Mouse (Mus musculus) forebrain, embryonic 11.5 days (tissue): ENCODE measurements around the gene Mkrn2os. TPM values are rescaled to one million over a fixed set of nuclear protein-coding genes. Genes with fewer than 3 reads are reported as not detected.

Experiments
- ATAC-seq: fragments of 200-750 bp; cut with Nextera tagmentation; replicated peaks from 2 replicates; pipeline ENCODE4 v1.8.0; 2017; ENCODE audit warnings: moderate TSS enrichment; ENCODE audit not compliant: low FRiP score
- DNase-seq: peaks from one replicate; pipeline ENCODE4 v3.0.0-alpha.2; 2017; ENCODE audit warnings: low spot score
- H3K27ac ChIP-seq: fragments of 300-500 bp; sonication (generic); 2 replicates; pipeline ENCODE4 v1.5.1; 2014; ENCODE audit warnings: low read depth, low read length
- H3K27me3 ChIP-seq: fragments of 300-500 bp; sonication (generic); 2 replicates; pipeline ENCODE4 v1.6.1; 2014; ENCODE audit warnings: mild to moderate bottlenecking, low read length, mixed read lengths; ENCODE audit not compliant: control insufficient read depth, insufficient read depth
- H3K36me3 ChIP-seq: fragments of 300-500 bp; sonication (generic); 2 replicates; pipeline ENCODE4 v1.6.1; 2014; ENCODE audit warnings: mild to moderate bottlenecking, low read length, moderate library complexity, mixed read lengths; ENCODE audit not compliant: control insufficient read depth, insufficient read depth
- H3K4me1 ChIP-seq: fragments of 300-500 bp; sonication (generic); replicated peaks from 2 replicates; pipeline ENCODE4 v1.6.1; 2014; ENCODE audit warnings: low read length, mixed read lengths; ENCODE audit not compliant: control insufficient read depth, insufficient read depth
- H3K4me2 ChIP-seq: fragments of 300-500 bp; sonication (generic); 2 replicates; pipeline ENCODE4 v1.6.1; 2014; ENCODE audit warnings: low read depth, mild to moderate bottlenecking, low read length, moderate library complexity, mixed read lengths; ENCODE audit not compliant: severe bottlenecking
- H3K4me3 ChIP-seq: fragments of 300-500 bp; sonication (generic); 2 replicates; pipeline ENCODE4 v1.5.1; 2014; ENCODE audit warnings: low read depth, low read length
- H3K9ac ChIP-seq: fragments of 300-500 bp; sonication (generic); 2 replicates; pipeline ENCODE4 v1.6.1; 2014; ENCODE audit warnings: low read length
- H3K9me3 ChIP-seq: fragments of 300-500 bp; sonication (generic); 2 replicates; pipeline ENCODE4 v1.6.1; 2016; ENCODE audit warnings: low read length, mixed read lengths; ENCODE audit not compliant: control insufficient read depth
- WGBS: fragments of 180-500 bp; shearing (Covaris S2); extraction: QIAGEN DNeasy Blood & Tissue Kit; methylation state at CpG from one replicate; pipeline ENCODE4 v1.1.7; 2014; 5-methylcytosine and 5-hydroxymethylcytosine counted together
- polyA plus RNA-seq: library from polyadenylated mRNA; unstranded; fragments of >200 nt; fragmentation: Nextera tagmentation; extraction: Ambion mirVana; gene quantifications from 2 replicates; pipeline ENCODE4 v1.2.1, GENCODE M21; 2014

Gene Mkrn2os
- polyA plus RNA-seq, 1 experiment from 2014 or later: 0.29 TPM

DNA sequence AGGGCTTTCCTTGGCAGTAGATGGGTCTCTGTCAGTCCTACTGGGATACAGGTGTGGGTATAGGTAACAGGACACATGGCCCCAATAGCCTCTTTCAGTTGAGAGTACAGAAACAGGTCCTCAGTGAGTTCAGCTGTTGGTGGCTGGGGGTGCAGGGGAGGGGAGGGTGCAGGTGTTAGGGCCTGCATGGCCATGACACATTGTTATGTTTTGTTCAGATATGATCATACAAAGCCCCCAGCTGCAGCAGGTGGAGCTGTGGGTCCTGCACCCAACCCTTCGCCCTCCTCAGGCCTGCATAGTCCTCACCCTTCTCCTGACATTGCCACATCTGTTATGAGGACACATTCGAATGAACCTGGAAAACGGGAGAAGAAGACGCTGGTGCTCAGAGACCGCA lies 17.9 kb upstream of the Mkrn2os start:
- Histone ChIP-seq H3K27ac (no peak overlapping the region), H3K9me3 (no peaks in the 10 kb centered on the region), H3K9ac (no peak overlapping the region), H3K27me3 (no peaks in the 10 kb centered on the region), H3K4me3 (no peak overlapping the region), H3K4me2 (no peak overlapping the region), H3K4me1 (no peaks in the 10 kb centered on the region), H3K36me3 (peaks cover 4% of the 10 kb centered on the region; the same call in 1 of the 2 replicates)
- DNase-seq (no peak), ATAC-seq (no peak)
- 97% methylated on average over 5 of the region's 5 CpGs for WGBS

DNA sequence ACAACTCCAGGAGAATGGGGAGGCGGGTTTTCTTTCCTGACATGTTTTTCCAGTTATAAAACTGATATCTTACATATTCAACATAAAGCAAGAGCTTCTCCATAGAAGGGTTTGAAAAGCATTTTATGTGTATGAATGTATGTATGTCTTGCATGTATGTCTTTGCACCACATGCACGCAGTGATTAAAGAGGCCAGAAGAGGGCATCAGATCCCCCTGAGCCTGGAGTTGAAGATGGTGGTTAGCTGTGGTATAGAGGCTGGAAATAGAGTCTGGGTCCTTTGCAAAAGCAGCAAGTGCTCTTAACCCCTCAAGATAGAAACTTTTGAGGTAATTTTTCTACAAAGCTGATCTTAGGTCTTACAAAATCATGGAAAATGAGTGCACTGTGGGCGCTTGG lies 16.7 kb upstream of the Mkrn2os start:
- Histone ChIP-seq H3K4me1 (no peaks in the 10 kb centered on the region), H3K9ac (no peak overlapping the region), H3K4me3 (no peak overlapping the region), H3K9me3 (no peaks in the 10 kb centered on the region), H3K36me3 (no peaks in the 10 kb centered on the region; the same call in 1 of the 2 replicates), H3K27ac (no peak overlapping the region), H3K27me3 (no peaks in the 10 kb centered on the region), H3K4me2 (no peak overlapping the region)
- WGBS: 71% methylated on average over 3 of the region's 3 CpGs
- DNase-seq: no peak
- ATAC-seq: no peak

DNA sequence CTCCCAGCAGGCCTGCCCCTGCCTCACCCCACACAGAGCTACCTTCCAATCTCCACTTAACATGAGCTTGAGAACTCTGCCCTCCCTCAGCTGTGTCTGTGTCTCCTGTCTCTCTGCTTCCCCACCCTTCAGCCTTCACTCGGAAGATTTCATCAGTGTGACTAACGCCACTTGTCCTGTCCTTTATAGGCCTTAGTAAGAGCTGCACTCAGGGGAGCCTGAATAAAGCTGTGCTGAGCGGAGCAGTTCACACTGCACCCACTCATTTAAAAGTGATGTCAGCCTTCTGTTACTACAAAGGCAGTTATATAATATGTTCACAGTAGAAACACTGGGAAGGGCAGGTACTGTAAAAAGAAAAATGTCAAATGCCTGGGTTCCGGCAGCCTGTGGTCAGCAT lies 15.1 kb upstream of the Mkrn2os start:
- DNase-seq: no peak
- H3K9me3 ChIP-seq: no peaks in the 10 kb centered on the region
- H3K4me1 ChIP-seq: no peaks in the 10 kb centered on the region
- no peak overlapping the region for H3K9ac ChIP-seq
- no peaks in the 10 kb centered on the region for H3K27me3 ChIP-seq
- H3K4me3 ChIP-seq: no peak overlapping the region
- ATAC-seq: no peak
- no peaks in the 10 kb centered on the region; the same call in 1 of the 2 replicates for H3K36me3 ChIP-seq
- WGBS: 88% methylated on average over 4 of the region's 4 CpGs
- no peak overlapping the region for H3K4me2 ChIP-seq
- H3K27ac ChIP-seq: no peak overlapping the region

DNA sequence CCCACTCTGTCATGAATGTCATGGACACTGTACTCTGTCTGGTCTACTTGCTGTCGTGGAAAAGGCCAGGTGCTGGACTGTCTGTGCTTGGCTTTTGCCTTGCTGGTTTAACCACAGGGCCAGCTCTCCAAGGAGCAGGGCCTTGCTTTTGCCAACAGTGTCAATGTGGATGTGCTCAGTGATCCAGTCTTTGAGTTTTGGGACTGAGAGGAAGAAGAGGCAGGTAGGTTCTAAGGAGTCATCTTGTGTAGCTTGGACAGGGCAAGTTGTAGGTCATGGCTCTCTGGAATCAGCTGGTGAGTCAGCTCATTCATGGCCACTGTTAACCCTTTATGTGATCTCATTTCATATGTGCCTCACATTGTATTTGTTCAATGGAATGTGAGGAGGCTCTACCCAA lies 14.1 kb upstream of the Mkrn2os start:
- no peaks in the 10 kb centered on the region for H3K9me3 ChIP-seq
- H3K27ac ChIP-seq: no peak overlapping the region
- H3K9ac ChIP-seq: no peak overlapping the region
- H3K36me3 ChIP-seq: no peaks in the 10 kb centered on the region; the same call in 1 of the 2 replicates
- H3K4me1 ChIP-seq: no peaks in the 10 kb centered on the region
- ATAC-seq (no peak), DNase-seq (no peak)
- H3K27me3 ChIP-seq: no peaks in the 10 kb centered on the region
- H3K4me2 ChIP-seq: no peak overlapping the region
- WGBS: 77% methylated on average over 1 of the region's 1 CpGs
- no peak overlapping the region for H3K4me3 ChIP-seq

DNA sequence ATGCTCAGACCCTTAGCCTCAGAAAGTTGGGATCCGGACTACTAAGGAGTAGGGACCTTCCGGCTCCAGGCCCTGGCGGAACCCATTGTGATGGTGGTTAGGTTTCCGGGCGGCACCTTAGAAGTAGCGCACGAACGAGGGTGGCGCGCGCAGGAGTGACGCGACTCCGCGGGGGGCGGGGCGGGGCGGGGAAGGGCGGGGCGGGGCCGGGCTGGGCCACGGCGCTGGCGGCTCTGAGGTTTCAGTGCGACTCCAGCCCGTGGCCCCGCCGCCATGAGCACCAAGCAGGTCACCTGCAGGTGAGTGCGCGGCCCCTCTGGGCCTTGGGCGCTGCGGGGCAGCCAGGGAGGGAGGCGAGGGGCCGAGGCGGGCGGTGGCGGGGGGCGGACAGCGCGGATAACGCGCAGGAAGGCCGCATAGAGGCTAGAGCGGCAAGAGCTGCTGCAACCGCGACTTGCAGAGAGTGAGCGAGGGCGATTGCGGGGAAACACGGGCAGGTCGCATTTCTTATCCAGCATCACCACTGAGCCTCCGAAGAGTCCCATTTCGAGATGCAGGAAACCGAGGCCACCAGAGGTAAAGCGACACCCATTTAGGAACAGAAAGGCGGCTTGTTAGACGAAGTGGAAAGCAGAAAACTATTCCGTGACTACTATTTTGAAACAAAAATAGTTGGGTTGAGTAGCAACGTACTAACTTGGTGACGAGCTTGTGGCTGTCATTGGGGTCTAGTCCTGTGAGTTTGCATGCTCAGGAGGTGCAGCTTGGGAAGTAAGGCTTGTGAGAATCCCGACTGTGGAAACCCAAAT lies 9.5 kb upstream of the Mkrn2os start, which contains the start of gene Mkrn2:
Gene Mkrn2 (plus strand): TSS at position 188 of the 809 bp plus-strand sequence.
- peak; percentile 92 for ATAC-seq
- under 1% methylated on average over 54 of the region's 61 CpGs for WGBS
- no peak within 1 kb of the TSS; the same call in 1 of the 2 replicates for H3K27ac ChIP-seq

DNA sequence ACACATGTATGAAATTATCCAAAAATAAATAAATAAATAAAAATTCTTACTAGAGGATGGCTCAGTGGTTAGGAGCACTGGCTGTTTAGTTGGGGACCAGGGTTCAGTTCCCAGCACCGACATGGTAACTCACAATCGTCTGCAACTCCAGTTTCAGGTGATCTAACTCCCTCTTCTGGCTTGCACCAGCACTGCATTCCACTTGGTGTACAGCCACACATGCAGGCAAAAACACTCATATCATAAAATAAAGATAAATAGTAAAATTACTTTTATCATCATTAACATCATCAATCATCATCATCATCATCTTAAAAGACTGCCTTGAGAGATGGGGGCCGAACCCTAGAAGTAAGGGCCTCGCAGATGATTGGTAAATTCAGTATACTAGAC lies 8.9 kb upstream of the Mkrn2os start:
- peak overlapping the region; percentile 81 for H3K4me3 ChIP-seq
- DNase-seq (no peak), ATAC-seq (no peak; the same call in 1 of the 2 replicates)
- no peaks in the 10 kb centered on the region for H3K4me1 ChIP-seq
- no peaks in the 10 kb centered on the region for H3K9me3 ChIP-seq
- WGBS: 67% methylated on average over 4 of the region's 4 CpGs
- no peak overlapping the region for H3K27ac ChIP-seq
- H3K27me3 ChIP-seq: no peaks in the 10 kb centered on the region
- no peaks in the 10 kb centered on the region for H3K36me3 ChIP-seq
- H3K4me2 ChIP-seq: peak overlapping the region; percentile 70; the same call in 1 of the 2 replicates
- no peak overlapping the region for H3K9ac ChIP-seq

More for the DNA sequence above, 9.5 kb upstream of the Mkrn2os start, which contains the start of gene Mkrn2:
- Histone ChIP-seq H3K4me1 (no peaks in the 10 kb centered on the region), H3K27me3 (no peaks in the 10 kb centered on the region), H3K9me3 (no peaks in the 10 kb centered on the region), H3K9ac (peak within 1 kb of the TSS; percentile 78), H3K4me3 (peak within 1 kb of the TSS; percentile 81), H3K36me3 (no peaks in the 10 kb centered on the region), H3K4me2 (peak within 1 kb of the TSS; percentile 70)
- peak; percentile 95 for DNase-seq

DNA sequence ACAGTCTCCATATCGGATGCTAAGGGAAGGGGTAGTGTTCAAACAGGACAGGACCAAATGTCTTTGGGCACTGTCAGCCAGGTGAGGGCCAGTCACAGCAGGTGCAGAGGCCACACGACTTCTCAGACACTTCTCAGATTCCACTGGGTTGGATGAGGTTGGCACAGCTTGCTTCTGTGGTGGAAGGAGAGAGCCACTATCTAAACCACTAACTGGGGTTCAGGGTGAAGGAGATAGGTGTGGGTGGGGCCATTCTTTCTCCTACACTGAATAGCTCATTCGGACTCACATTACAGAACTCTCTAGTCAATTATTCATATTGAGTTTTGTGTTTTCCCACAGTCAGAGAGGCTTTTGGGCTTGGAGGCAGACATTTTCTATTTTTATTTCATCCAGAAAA lies 3.3 kb upstream of the Mkrn2os start:
- Histone ChIP-seq H3K36me3 (no peaks in the 10 kb centered on the region), H3K27me3 (no peaks in the 10 kb centered on the region), H3K4me1 (no peaks in the 10 kb centered on the region), H3K27ac (no peak overlapping the region), H3K4me3 (no peak overlapping the region), H3K9me3 (no peaks in the 10 kb centered on the region), H3K4me2 (no peak overlapping the region), H3K9ac (no peak overlapping the region)
- WGBS: 66% methylated on average over 3 of the region's 3 CpGs
- DNase-seq: no peak
- no peak for ATAC-seq

DNA sequence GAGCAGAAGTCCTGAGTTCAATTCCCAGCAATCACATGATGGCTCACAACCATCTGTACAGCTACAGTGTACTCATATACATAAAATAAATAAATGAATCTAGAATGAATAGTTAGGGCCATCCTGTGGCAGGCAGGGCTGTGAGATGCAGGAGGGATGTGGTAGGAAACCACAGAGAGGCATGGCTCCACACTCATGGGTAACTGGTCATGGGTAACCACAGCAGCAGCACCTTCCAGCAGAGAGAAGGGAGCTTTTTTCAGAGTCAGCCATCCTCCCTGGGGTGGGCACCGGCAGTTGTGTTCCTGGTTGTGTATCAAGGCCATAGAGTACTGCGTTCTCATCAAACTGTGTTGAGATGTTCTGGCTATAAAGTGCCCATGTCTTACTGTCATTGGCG lies 2.1 kb upstream of the Mkrn2os start:
- Histone ChIP-seq H3K4me2 (no peak overlapping the region), H3K27ac (no peak overlapping the region), H3K9ac (no peak overlapping the region), H3K4me1 (no peaks in the 10 kb centered on the region), H3K9me3 (no peaks in the 10 kb centered on the region), H3K27me3 (no peaks in the 10 kb centered on the region), H3K4me3 (no peak overlapping the region), H3K36me3 (no peaks in the 10 kb centered on the region)
- WGBS: 85% methylated on average over 3 of the region's 3 CpGs
- DNase-seq (no peak), ATAC-seq (no peak)

DNA sequence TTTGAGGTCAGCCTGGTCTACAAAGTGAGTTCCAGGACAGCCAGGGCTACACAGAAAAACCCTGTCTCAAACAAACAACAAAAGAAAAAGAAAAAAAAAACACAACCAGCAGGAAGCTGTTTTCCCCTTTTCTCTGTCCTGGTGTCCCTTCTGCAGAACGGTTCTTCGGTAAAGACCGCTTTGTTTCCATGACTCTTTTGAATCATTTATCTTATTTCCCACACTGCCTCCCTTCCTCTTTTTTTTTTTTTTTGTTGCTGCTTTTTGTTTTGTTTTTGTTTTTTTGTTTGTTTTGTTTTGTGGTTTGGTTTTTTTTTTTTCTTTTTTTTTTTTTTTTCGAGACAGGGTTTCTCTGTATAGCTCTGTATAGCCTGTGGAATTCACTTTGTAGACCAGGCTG lies 876 bp upstream of the Mkrn2os start:
- Histone ChIP-seq H3K4me2 (no peak overlapping the region), H3K9me3 (no peaks in the 10 kb centered on the region), H3K4me1 (no peaks in the 10 kb centered on the region), H3K9ac (no peak overlapping the region), H3K36me3 (no peaks in the 10 kb centered on the region), H3K27ac (no peak overlapping the region), H3K27me3 (no peaks in the 10 kb centered on the region), H3K4me3 (no peak overlapping the region)
- ATAC-seq (no peak), DNase-seq (no peak)
- WGBS: 75% methylated on average over 4 of the region's 4 CpGs
